Mouse (Mus musculus) urinary bladder, postnatal 36 days (tissue): ENCODE results near the gene Pskh1.

Source experiments
- DNase-seq, 2 experiments: peaks; one replicate each; pipeline ENCODE4 v3.0.0; 2022; ENCODE audit warnings: low spot score in 2 of 2, mixed read lengths in 1 of 2

Gene Pskh1

DNA sequence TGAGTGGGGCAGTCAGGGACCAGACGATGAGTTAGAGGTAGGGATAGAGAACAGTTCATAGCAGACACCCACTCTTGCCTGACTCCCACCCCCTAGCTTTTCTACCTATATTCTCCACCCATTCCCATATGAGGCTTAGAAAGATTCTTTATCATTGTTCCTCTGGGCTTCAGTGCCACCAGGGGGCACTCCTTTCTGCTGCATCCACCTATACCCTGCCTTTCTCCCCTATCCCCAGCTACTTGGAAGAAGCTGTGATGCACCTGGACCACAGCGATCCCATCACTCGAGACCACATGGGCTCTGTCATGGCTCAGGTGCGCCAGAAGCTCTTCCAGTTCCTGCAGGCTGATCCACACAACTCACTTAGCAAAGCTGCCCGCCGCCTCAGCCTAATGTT is 7.8 kb upstream of the Pskh1 start:
- no peak for DNase-seq

DNA sequence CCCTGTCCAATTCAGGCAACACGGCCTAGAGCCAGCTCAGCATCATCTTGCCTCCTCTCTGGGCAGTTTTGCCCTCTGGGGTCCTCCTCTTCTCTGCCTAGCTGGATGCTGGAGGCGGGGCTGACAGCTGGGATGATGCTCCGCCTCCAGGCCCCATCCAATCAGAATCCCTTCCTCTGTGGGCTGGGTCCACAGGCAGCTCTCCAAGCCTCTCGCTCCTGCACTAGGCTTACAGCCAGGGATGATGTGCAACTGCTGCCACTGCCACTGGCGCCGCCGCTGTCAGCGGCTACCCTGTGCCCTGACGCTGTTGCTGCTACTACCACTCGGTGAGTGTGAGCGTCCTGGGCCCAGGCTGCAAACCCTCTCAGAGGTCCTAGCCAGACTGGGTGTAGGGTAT is 6.9 kb upstream of the Pskh1 start, which contains the start of gene Nrn1l:
Nrn1l (plus strand) TSS at position 229 of the 400 bp plus-strand sequence.
- DNase-seq = peak; percentile 25 to 66

DNA sequence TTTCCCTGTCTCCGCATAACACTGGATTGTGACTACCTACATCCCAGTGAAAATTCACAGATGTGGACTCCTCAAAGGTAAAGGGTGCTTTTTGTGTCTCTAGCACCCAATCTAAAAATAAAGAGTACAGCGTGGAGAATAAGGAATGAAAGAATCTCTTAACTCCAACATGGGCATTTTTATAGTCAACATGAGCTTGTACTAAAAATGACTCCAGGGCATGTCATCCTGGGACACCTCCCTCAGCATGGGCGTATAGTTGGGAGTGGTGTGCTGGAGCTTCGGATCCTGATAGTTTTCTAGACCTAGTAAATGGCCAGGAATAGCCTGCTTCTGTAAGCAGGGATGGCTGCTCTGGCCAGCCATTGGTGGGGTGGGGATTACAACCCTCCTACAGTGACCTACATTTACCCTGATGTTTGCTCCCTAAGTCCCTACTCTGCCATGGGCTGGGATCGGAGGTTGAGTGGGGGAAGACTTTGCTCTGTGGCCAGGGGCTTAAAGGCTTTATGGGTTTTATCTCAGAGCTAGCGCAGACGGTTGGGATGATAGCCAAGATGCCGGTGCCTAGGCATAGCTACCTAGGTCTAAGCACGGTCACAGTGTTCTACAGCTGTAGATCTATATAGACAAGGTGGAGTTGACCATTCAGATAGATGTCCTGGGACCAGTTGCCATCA is 2.3 kb upstream of the Pskh1 start:
- no peak for DNase-seq

DNA sequence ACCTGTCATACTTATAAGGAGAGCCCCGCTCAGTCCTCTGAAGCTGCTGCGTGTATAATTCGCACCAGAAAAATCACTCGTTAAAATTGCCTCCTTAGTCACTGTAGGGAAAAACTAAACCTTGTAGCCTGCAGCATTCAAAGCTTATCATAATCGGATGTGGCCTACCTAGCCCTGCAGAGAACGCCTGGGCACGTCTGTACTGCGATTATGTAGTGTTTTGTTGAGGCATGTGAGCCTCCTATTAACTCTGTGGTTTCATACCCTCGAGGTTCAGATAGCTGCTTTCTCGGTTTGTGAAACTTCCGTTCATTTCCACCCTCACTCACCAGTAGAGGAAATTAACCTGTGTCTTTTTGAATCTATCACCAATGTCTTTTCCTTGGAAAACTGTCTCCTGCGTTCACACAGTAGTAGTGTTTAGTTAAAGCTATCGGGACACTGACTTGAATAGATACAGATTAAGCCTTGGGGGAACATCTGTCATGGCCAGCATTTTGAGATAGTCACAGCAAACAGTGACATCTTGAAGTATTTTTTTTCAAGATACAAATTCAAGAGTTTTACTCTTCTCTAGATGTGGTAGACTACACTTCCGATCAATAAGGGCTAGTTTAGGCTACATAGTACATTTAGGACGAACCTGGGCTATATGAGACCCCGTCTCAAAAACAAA is 838 bp downstream of the Pskh1 start:
- peak in 1 of 2 experiments; percentile 16 for DNase-seq

DNA sequence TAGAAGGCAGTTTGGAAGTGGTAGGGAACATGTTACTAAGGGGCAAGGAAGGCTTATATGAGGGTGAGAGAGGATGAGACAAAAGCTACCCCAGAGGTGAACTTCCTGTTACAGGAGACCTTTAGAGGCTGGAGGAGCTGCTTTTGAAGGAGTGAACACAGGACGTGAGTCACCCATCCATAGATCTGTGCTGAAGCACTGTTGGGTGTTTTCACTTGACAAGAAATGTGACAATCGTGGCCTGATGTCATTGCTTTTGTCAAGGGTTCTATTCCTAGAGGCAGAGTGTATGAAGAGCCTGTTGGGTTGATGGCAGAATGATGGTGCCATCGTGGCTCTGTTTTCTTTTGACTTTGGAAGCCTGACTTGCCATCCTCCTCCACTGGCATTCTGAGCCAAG is 19.1 kb downstream of the Pskh1 start:
- DNase-seq = no peak

DNA sequence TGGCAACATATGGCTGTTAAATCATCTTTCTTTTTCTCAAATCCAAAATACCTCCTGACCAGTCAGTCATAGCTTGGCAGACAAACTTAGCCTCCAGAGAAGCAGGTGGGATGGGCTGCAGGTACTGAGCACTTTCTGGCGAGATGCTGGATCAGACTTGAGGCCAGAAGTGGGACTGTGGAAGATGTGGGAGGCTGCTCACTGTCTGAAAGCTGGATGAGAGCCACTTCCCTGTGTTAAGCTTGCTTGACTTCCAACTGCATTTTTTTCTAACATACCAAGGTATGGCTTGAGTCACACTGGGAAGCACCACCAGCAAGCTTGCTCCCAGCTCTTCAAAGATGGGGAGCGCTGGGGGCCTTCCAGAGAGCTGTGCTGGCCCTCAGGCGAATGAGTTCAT is 24.9 kb downstream of the Pskh1 start:
- no peak for DNase-seq

DNA sequence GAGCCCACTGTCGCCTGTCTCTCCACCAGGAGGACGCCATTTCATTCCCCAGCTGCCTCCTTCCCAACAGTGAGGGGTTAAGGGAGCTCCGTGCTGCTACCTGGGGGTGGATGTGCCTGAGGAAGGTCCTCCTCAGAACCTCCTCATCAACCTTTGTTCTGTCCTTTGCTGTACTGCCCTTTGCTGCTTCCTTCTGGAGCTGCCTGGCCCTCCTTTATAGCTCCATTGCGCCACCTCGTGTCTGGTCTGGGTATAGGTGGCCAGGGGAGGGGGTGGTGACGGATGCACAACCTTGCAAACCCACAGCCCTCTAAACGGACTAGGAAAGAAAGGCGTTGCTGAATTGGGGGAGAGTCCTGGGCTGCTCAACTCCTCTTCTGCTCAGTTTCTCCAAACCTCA is 30.4 kb downstream of the Pskh1 start:
- peak; percentile 71 to 78 for DNase-seq

DNA sequence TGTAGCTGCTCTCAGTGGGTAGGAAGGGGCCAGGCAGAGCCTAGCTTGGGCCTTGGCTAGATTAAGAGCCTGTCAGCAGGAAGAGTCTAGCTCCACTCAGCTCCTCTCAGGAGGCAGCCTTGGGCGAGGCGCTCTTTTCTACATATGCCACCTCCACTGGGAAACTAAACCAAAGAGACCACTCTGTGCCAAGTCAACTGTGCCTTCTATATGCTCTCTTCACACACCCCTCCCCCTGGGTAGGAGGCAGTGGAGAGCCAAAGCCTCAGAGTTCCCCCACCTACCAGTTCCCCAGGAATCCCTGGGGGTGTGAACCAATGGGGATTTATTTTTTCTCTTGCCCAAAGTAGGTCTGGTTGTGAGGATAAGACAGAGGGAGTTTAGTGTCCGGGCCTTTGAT is 31.0 kb downstream of the Pskh1 start:
- DNase-seq = no peak

DNA sequence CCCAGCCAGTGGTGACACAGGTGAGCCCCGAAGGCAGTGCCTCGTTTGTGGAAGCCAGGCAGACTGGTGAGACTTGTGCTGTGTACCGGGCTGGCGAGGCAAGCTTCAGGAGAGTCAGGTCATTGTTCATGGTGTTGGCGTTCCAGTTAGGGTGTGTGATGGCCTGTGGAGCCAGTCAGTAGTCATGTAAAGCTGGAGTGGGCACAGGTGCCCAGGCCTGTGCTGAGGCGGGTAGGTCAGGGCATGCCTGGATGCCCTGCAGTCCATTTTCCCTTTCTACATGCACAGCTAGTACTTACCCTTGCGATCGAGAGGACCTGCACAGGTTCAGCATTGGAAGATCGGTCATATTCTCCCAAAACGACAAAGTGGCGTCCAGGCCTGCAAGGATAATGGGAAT is 32.3 kb downstream of the Pskh1 start:
- DNase-seq = no peak

DNA sequence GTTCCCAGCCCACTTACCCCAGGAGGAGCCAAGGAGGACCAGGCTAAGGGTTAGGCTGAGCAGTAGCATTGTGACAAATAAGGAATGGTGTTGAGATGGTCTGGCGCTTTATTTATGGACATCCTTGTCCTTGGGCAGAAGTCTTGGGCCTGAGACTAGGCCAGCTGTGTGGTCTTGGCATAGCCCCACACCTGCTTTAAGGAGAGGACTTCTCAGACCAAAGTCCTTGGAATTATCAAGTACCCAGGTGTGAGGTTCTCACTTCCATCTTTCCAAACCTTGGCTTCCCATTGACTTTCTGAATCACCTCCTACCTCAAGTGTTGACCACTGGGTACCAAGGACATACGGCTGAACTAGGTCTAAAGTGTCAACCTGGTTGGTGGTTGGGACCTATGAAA is 33.5 kb downstream of the Pskh1 start, which contains the start of gene Ctrl:
Ctrl (minus strand) TSS at position 101 of the 400 bp plus-strand sequence.
- DNase-seq = no peak

DNA sequence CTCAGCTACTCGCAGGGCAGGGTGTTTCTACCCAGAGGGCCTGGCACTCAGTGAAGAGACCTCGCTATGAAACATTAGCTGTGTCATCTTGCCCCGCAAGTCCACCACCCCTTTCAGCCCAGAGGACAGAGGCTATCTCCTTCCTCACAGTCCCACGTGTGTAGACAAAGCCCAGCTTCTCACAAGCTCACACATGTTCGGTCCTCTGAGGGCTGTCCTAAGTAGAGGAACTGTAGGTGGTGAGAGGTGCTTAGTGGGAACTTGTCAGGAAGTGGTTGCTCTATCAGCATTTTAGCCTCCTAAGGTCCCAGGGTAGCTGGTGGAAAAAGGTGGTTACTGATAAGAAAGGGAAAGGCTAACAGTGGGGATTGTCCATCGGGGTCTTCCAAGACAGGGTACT is 34.9 kb downstream of the Pskh1 start:
- no peak for DNase-seq

DNA sequence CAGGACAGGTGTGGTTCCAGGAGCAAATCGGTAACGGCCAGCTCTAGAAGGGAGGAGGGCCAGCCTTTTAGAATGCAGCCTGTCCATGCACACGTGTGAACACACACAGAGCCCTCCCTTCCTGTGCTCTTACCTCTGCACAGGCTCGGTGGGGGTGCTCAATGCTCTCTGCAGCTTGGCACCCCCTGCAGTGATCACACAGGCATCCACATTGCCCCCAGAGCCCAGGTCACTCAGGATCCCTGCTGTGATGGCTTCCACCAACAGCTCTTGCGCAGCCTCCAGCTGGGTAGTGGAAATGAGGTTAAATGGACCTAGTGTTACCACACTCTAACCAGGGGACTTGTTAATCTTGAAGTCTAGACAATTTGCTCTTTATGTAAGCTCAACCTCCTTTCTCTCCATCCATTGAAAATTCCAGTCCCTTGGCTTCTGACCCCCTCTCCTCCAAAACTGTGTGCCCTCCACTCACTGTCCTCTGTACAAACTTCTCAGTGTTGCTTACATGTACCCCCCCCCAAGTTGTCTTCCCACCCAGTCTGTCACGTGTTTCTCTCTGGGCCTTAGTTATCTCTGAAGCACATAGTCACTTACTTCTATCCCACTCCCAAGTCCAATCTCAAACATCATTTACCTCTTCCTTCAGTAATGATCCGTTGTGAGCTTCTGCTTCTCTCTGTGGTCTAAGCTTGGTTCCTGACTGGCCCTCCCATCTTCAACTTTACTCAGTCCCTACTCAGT is 35.8 kb downstream of the Pskh1 start:
- no peak for DNase-seq

DNA sequence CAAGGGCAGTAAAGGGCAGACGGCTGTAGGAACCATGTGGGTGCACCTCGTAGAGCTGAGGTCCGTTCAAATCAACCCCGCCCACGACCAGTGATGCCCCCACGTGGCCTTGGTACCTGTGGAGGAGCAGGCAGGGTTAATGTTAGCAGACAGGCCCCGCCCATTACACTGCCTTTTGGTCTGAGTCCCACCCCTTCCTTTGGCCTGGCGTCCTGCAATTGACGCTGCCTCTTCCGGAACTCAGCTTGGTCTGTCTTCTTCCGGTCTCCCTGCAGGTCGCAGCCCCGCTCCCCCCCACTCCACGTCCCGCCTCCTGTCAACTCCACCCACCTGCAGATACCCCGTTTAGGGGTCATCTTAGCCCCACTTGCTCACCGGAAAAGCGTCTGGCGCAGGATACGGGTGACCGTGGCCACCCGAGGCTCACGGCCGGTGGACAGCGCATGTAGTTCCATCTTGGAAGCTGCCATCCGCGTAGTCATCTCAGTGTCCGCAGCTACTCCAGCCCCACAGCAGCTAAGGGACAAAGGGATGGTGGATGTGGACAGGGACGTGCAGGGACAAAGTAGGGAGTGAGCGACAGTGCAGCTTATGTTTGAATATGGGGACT is 36.7 kb downstream of the Pskh1 start:
- DNase-seq = peak; percentile 83 to 91

DNA sequence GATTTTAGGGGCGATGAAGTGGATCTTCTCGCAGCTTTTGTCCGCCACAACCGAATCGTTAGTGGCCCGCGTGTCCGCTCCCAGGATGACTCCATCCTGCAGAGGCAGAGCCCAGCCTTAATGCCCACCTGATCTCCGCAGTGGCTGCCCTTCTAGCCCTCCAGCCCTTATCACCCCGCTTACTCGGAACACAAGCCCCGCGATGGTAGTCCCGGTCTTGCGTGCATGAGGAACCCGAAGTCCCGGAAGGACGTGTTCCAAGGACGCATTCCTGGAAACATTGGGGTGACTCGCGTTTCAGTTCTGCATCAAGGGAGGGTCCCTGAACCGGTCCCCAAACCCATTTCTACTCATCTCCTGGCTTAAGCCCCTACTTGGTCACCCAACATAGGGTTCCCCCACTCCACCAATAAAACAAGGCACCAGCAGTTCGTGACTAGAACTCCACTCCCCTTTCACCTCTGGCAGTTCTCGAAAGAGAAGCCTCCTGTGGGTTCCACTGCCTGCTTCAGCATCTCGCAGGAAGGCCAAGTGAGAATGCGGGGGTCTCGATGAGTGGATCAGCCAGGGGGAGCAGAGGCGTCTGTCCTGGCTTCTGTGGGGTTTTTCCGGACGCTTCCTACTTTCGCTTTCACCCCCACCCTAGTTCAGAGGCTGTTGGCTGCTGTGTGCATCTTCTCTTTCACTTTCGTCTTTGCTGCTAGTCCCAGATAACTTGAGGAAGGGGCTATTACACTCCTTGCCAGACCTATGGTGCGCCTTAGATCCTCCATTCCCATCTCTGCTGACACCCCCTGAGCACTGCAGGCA is 37.5 kb downstream of the Pskh1 start:
- peak; percentile 42 to 45 for DNase-seq

DNA sequence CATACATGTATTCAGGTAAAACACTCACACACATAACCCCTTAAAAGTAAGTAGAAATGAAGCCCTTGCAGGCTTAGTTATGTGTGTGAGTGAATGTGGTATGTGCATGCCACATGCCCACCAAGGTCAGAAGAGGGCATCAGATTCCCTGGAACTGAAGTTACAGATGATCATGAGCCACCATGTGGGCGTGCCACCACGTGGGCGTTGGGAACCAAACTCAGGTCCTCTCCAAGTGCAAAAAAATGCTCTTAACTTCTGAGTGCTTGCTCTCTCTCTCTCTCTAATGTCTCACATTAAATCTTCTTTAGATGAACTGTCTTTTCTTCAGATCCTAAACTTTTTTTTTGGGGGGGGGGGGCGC is 38.0 kb downstream of the Pskh1 start, which contains the start of gene Psmb10:
Psmb10 (minus strand) TSS at position 139 of the 364 bp plus-strand sequence.
- no peak for DNase-seq

DNA sequence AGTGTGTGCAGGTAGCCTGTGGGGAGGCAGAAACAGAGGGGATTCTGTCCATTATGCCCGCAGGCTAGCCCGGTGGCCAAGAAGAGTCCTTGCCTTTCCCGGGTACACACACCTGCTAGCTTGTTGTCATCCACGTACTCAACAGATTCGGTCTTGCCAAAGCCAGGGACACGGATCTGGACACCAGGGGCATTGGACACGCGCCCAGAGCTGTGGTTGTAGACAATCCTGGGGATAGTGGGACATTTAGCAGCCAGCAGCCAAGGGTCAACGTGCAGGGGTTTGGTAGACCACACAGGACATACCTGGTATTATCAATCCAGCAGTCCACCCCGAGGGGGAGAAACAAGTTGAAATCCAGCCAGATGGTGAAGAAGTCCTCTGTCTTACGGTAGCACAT is 41.8 kb downstream of the Pskh1 start:
- DNase-seq = no peak

DNA sequence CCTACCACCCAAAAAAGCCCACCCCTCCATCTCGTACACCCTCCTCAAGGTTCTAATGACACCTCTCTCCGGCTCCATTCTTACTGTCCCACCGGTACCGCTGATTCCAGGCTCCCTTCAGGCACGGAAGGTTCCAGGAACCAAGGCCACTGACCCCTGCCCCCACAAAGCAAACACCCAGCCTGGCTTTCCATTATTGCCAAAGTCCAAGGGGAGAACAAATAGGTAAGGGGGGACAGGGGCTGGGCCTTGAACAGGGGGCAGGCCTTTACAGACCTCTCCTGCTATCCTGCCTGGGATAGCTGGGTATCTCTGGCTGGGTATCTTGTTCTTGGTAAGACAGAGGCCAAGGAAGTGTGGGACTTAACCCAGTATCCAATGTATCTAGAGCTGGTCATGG is 42.3 kb downstream of the Pskh1 start:
- DNase-seq = no peak

DNA sequence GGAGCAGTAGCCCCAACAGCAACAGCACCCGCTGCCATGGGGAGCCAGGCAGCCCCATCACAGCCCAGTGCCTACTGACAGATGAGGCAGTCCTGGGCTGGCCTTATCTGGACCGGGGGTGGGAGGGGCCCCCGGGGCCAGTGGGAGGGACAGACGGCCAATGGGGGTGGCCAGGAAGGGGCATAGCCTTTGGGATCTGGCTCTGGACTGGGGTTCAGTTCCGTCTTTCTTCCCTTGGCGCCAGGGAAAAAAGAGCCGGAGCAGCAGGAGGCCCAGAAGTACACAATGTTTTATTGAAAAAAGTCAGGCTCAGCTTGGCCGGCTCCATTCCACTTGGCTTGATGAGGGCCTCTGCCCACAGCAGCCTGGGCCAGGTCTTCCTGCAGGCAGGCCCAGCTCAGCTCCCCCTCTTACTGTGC is 43.1 kb downstream of the Pskh1 start, which contains the start of gene Lcat:
Lcat (minus strand) TSS at position 62 of the 419 bp plus-strand sequence.
- DNase-seq = no peak

DNA sequence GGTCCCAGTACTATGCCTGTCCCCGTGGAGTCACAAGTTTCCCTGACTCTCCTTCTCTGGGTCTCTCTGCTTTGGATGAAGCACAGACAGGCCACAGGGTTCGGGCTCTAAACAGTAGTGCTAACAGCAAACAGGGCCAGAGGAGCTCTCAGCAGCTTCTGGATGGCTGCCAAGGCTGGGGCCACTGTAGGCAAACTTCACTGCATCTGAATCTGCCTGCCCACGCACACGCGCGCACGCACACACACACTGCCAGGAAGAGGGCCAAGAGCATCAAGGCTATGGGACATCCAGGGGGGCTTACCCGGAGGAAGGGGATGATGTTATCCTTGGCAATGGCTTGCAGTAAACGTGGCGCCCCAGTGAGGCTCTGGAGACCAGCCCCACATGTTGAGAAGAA is 49.1 kb downstream of the Pskh1 start:
- no peak for DNase-seq

DNA sequence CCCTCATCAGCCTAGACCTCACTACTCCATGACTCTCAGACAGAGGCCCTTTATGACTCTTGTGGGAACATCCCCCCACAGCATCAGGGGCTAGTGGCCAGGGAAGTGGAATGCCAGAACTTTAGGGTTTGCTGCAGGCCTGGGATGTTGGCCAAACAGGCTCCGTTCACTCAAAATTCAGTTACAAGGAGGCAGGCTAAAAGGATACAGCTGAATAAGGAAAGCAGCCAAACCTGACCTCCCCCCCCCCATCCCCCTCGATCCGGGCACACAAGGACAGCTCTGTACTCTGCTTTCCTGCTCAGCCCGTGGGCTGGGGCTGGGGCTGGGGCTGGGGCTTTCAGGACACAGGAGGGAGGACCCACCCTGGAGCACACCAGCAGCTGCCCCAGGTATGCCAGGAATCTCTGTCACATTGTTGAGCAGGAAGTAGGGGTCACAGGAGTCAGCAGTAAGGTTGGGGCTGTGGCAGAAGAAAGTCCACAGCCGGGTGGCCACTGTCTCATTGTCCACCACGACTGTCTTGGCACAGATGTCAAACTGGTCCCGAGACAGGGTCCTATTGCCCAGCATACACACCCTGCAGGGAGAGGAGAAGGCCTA is 50.9 kb downstream of the Pskh1 start:
- DNase-seq = no peak

DNA sequence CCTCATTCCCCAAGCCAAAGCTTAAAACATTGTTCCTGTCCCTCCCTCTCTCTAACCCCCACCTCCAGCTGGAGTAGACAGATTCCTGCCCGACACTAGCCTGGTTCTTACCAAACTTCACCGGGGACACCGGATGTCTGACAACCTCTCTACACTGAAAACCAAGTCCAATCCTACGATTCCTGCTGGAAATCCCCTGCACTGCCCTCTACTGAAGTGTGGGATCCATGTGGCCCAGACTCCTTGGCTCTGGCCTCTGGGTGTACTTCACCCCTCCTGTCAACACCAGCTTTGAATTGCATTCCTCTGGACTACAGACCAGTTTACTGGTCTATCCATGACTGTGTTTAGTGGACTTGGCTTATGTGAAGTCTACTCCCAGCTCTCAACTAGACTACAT is 56.3 kb downstream of the Pskh1 start:
- no peak for DNase-seq
